Mouse (Mus musculus) C2C12 (cell line): ENCODE data around the gene Cstf3.

Experiments used
- CTCF ChIP-seq: IDR thresholded peaks from one replicate; pipeline ENCODE4 v1.5.1; 2011; ENCODE audit not compliant: control insufficient read depth, insufficient read depth, insufficient read length
- MAX ChIP-seq: IDR thresholded peaks from one replicate; pipeline ENCODE4 v1.6.1; 2011; ENCODE audit warnings: mild to moderate bottlenecking, control low read depth
- MYOD1 ChIP-seq: IDR thresholded peaks from one replicate; pipeline ENCODE4 v1.6.1; 2011; ENCODE audit warnings: low read depth; ENCODE audit not compliant: control insufficient read depth, insufficient read length
- MYOG ChIP-seq: IDR thresholded peaks from one replicate; pipeline ENCODE4 v1.6.1; 2011; ENCODE audit not compliant: control insufficient read depth, insufficient read length; ENCODE audit errors: extremely low read depth
- USF1 ChIP-seq: IDR thresholded peaks from one replicate; pipeline ENCODE4 v1.6.1; 2011; ENCODE audit warnings: low read depth, mild to moderate bottlenecking, control low read depth, moderate library complexity

GRCm38 (mm10) chr2:104604718-104605117 is 14.4 kb downstream of the Cstf3 start:
- no peak for TF ChIP-seq CTCF
- TF ChIP-seq USF1, result no peak
- no peak for TF ChIP-seq MAX
- TF ChIP-seq MYOD1, result no peak
- TF ChIP-seq MYOG, result no peak
